Mouse (Mus musculus) kidney, adult 2 months (tissue): ENCODE data around the gene Vps33b.

Experiments used
- CTCF ChIP-seq: fragments of 200-500 bp; conservative IDR thresholded peaks from 2 replicates; pipeline ENCODE4 v1.5.1; 2011; ENCODE audit warnings: low read depth, mild to moderate bottlenecking, control low read depth, low read length, moderate library complexity, mixed read lengths; ENCODE audit not compliant: insufficient read depth, insufficient read length
- POLR2A ChIP-seq: fragments of 200-500 bp; IDR thresholded peaks from one replicate; pipeline ENCODE4 v1.6.1; 2011; ENCODE audit warnings: low read depth, low read length, control low read depth

DNA sequence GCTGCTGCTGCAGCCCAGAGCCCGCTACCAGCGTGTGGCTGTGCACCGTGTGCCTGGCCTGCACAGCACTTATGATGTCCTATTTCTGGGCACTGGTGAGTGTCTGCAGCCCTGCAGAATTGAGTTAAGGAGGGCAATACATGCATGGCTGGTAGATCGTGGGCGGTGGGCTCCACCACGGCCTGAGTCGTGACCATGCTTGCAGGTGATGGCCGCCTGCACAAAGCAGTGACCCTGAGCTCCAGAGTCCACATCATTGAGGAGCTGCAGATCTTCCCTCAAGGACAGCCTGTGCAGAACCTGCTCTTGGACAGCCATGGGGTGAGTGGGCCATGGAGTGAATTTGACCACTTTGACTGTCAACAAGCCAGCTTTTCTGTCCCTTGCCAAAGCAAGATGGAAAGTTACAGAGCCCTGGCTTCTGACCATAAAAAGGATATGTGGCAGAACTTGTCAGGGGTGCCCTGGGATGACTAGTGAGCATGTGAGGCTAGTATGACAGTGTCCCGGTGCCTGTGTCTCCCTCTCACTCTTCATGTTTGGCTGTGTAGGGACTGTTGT is 49.1 kb upstream of the Vps33b start:
- TF ChIP-seq CTCF, result no peak
- no peak for TF ChIP-seq POLR2A
